Mouse (Mus musculus): ENCODE measurements around the gene Cdk8.

Cdk8 gene

GRCm38 (mm10) chr5:146281241-146281818, 50.3 kb downstream of the Cdk8 start:
- CTCF ChIA-PET, result no interaction called here

- CTCF ChIA-PET, result no interaction called here
Observed at GRCm38 (mm10) chr5:146281884-146282579, 51.0 kb downstream of the Cdk8 start.

GRCm38 (mm10) chr5:146283899-146284298, 52.9 kb downstream of the Cdk8 start:
- CTCF ChIA-PET, result no interaction called here

GRCm38 (mm10) chr5:146287416-146287815, 56.4 kb downstream of the Cdk8 start:
- CTCF ChIA-PET, result no interaction called here

- CTCF ChIA-PET, result no interaction called here
Observed at GRCm38 (mm10) chr5:146288048-146288501, 57.0 kb downstream of the Cdk8 start.

- CTCF ChIA-PET, result no interaction called here
Observed at GRCm38 (mm10) chr5:146289921-146290320, 58.9 kb downstream of the Cdk8 start.

- CTCF ChIA-PET, result no interaction called here
Observed at GRCm38 (mm10) chr5:146290446-146290845, 59.4 kb downstream of the Cdk8 start.

- CTCF ChIA-PET, result no interaction called here
Observed at GRCm38 (mm10) chr5:146291560-146291959, 60.5 kb downstream of the Cdk8 start.

- CTCF ChIA-PET, result no interaction called here
Observed at GRCm38 (mm10) chr5:146292896-146293680, 62.1 kb downstream of the Cdk8 start.

GRCm38 (mm10) chr5:146293919-146294700, 63.1 kb downstream of the Cdk8 start:
- CTCF ChIA-PET, result no interaction called here

- CTCF ChIA-PET, result interaction anchor here (0.6 kb wide), 1 partner anchor 69 kb away, joined by 4 read pairs; no protein-coding TSS in a partner anchor
Observed at GRCm38 (mm10) chr5:146294834-146295233, 63.8 kb downstream of the Cdk8 start.

GRCm38 (mm10) chr5:146298807-146299519, 67.9 kb downstream of the Cdk8 start:
- CTCF ChIA-PET, result no interaction called here

- CTCF ChIA-PET, result no interaction called here
Observed at GRCm38 (mm10) chr5:146299520-146299870, 68.5 kb downstream of the Cdk8 start.

- CTCF ChIA-PET, result no interaction called here
Observed at GRCm38 (mm10) chr5:146303470-146303869, 72.4 kb downstream of the Cdk8 start.

GRCm38 (mm10) chr5:146307046-146307743, 76.2 kb downstream of the Cdk8 start:
- CTCF ChIA-PET, result no interaction called here

GRCm38 (mm10) chr5:146307744-146308096, 76.7 kb downstream of the Cdk8 start:
- CTCF ChIA-PET, result no interaction called here

GRCm38 (mm10) chr5:146314538-146314937, 83.5 kb downstream of the Cdk8 start:
- CTCF ChIA-PET, result no interaction called here

GRCm38 (mm10) chr5:146315268-146315921, 84.4 kb downstream of the Cdk8 start:
- CTCF ChIA-PET, result no interaction called here

GRCm38 (mm10) chr5:146316316-146316715, 85.3 kb downstream of the Cdk8 start:
- CTCF ChIA-PET, result no interaction called here

GRCm38 (mm10) chr5:146318051-146318450, 87.0 kb downstream of the Cdk8 start:
- CTCF ChIA-PET, result no interaction called here

- CTCF ChIA-PET, result no interaction called here
Observed at GRCm38 (mm10) chr5:146318461-146318860, 87.4 kb downstream of the Cdk8 start.

Data from spleen, embryonic (tissue).